Mouse (Mus musculus) midbrain, embryonic 10.5 days (tissue): Measurements from ENCODE around the gene Cldn7. TPM values are rescaled to one million over a fixed set of nuclear protein-coding genes. Genes with fewer than 3 reads are reported as not detected.

Experiments used
- DNase-seq: peaks from one replicate; pipeline ENCODE4 v3.0.0-alpha.2; 2017; ENCODE audit warnings: low spot score
- H3K27ac ChIP-seq: fragments of 300-500 bp; sonication (generic); replicated peaks from 2 replicates; pipeline ENCODE4 v1.5.1; 2016; ENCODE audit warnings: mild to moderate bottlenecking
- H3K27me3 ChIP-seq: fragments of 300-500 bp; sonication (generic); 2 replicates; pipeline ENCODE4 v1.6.1; 2016; ENCODE audit warnings: low read depth, mild to moderate bottlenecking; ENCODE audit not compliant: poor library complexity, severe bottlenecking
- H3K36me3 ChIP-seq: fragments of 300-500 bp; sonication (generic); 2 replicates; pipeline ENCODE4 v1.6.1; 2016; ENCODE audit warnings: mild to moderate bottlenecking, moderate library complexity
- H3K4me1 ChIP-seq: fragments of 300-500 bp; sonication (generic); 2 replicates; pipeline ENCODE4 v1.6.1; 2016
- H3K4me3 ChIP-seq: fragments of 300-500 bp; sonication (generic); 2 replicates; pipeline ENCODE4 v1.5.1; 2016; ENCODE audit warnings: mild to moderate bottlenecking, moderate library complexity
- H3K9me3 ChIP-seq: fragments of 300-500 bp; sonication (generic); replicated peaks from 2 replicates; pipeline ENCODE4 v1.6.1; 2016; ENCODE audit warnings: mild to moderate bottlenecking
- WGBS: fragments of 180-500 bp; shearing (Covaris S2); methylation state at CpG from one replicate; pipeline ENCODE4 v1.1.7; 2016; 5-methylcytosine and 5-hydroxymethylcytosine counted together
- microRNA counts: library from miRNA; unstranded; fragments of <30 nt; microRNA quantifications from one replicate; lab custom pipeline; 2017
- microRNA-seq: library from miRNA; unstranded; fragments of <30 nt; microRNA quantifications from one replicate; pipeline ENCODE4, GENCODE M21; 2017
- polyA plus RNA-seq: library from polyadenylated mRNA; unstranded; fragments of >200 nt; fragmentation: Nextera tagmentation; extraction: Ambion mirVana; gene quantifications from 2 replicates; pipeline ENCODE4 v1.2.1, GENCODE M21; 2016

Cldn7 gene
- polyA plus RNA-seq, 1 experiment from 2014 or later = 7.6 TPM

- Histone ChIP-seq H3K27ac (peak within 1 kb of the TSS; percentile 96), H3K27me3 (no peaks in the 10 kb centered on the region), H3K4me3 (peak within 1 kb of the TSS; percentile 77), H3K36me3 (peaks cover 26% of the 10 kb centered on the region), H3K4me1 (peaks cover 77% of the 10 kb centered on the region), H3K9me3 (no peaks in the 10 kb centered on the region)
- no peak for DNase-seq
- 65% methylated on average over 3 of the region's 3 CpGs for WGBS
Observed at GRCm38 (mm10) chr11:70016669-70017068, 52.1 kb downstream of the Cldn7 start, which contains the start of gene Dlg4. Dlg4 (plus strand) TSS chr11:70016942.

- Histone ChIP-seq H3K9me3 (no peaks in the 10 kb centered on the region), H3K27ac (peak overlapping the region; percentile 96), H3K4me3 (peak overlapping the region; percentile 77), H3K4me1 (peaks cover 82% of the 10 kb centered on the region), H3K27me3 (no peaks in the 10 kb centered on the region), H3K36me3 (peaks cover 20% of the 10 kb centered on the region)
- DNase-seq = no peak
- 34% methylated on average over 7 of the region's 7 CpGs for WGBS
Observed at GRCm38 (mm10) chr11:70017199-70017767, 52.7 kb downstream of the Cldn7 start.

MicroRNA genes within 50 kb of the gene (microRNA counts, 519-probe panel; counts per million panel counts)
- not detected for microRNA mmu-miR-324-3p (lab: Ali Mortazavi, UCI)
- microRNA mmu-miR-324-5p (lab: Ali Mortazavi, UCI) = 3,516 counts per million, percentile 14 among the panel's probes with 10 or more counts

Small RNA genes lying within 50 kb of the gene (microRNA-seq; reads per million reads assigned to microRNA genes)
- gene Gm44349 = not detected
- gene Mir324 = 3,213 reads per million, percentile 87 among the genes with 10 or more reads in this experiment

Other genes with a start within 250 kb of the Cldn7 start
- 25.6 and 32.2 TPM in 2 replicates for gene Polr2a, start 206.1 kb upstream of the Cldn7 start, polyA plus RNA-seq
- gene Slc35g3, start 202.8 kb upstream of the Cldn7 start, polyA plus RNA-seq = 0.09 TPM in 1 of 2 replicates, not detected in the other
- gene Zbtb4, start 198.9 kb upstream of the Cldn7 start, polyA plus RNA-seq = 0.64 and 0.91 TPM in 2 replicates
- 1.1 TPM in 2 replicates for gene Chrnb1, start 168.8 kb upstream of the Cldn7 start, polyA plus RNA-seq
- 1.0 and 1.4 TPM in 2 replicates for gene Fgf11, start 162.9 kb upstream of the Cldn7 start, polyA plus RNA-seq
- gene Tmem102, start 159.2 kb upstream of the Cldn7 start, polyA plus RNA-seq = 0.90 and 0.99 TPM in 2 replicates
- gene Gm39566, start 149.5 kb upstream of the Cldn7 start, polyA plus RNA-seq = not detected in 2 replicates
- not detected in 2 replicates for gene Spem2, start 146.3 kb upstream of the Cldn7 start, polyA plus RNA-seq
- 0.12 and 0.19 TPM in 2 replicates for gene Spem1, start 142.6 kb upstream of the Cldn7 start, polyA plus RNA-seq
- gene Nlgn2, start 127.0 kb upstream of the Cldn7 start, polyA plus RNA-seq = 6.1 and 8.6 TPM in 2 replicates
- 345 and 346 TPM in 2 replicates for gene Tmem256, start 126.3 kb upstream of the Cldn7 start, polyA plus RNA-seq
- gene Plscr3, start 118.4 kb upstream of the Cldn7 start, polyA plus RNA-seq = 70.4 and 81.8 TPM in 2 replicates
- 0.41 and 0.44 TPM in 2 replicates for gene Tnk1, start 106.0 kb upstream of the Cldn7 start, polyA plus RNA-seq
- not detected in 2 replicates for gene Tmem95, start 86.8 kb upstream of the Cldn7 start, polyA plus RNA-seq
- 6.4 and 7.0 TPM in 2 replicates for gene Kctd11, start 83.4 kb upstream of the Cldn7 start, polyA plus RNA-seq
- gene Acap1, start 69.2 kb upstream of the Cldn7 start, polyA plus RNA-seq = 1.0 and 1.2 TPM in 2 replicates
- 14.8 and 20.5 TPM in 2 replicates for gene 2810408A11Rik, start 63.8 kb upstream of the Cldn7 start, polyA plus RNA-seq
- gene Neurl4, start 63.7 kb upstream of the Cldn7 start, polyA plus RNA-seq = 12.8 and 14.3 TPM in 2 replicates
- gene Gps2, start 50.9 kb upstream of the Cldn7 start, polyA plus RNA-seq = 98.4 and 111 TPM in 2 replicates
- gene Eif5a, start 42.8 kb upstream of the Cldn7 start, polyA plus RNA-seq = 2,258 and 2,701 TPM in 2 replicates
- 2.4 and 2.8 TPM in 2 replicates for gene Ybx2, start 29.0 kb upstream of the Cldn7 start, polyA plus RNA-seq
- gene Slc2a4, start 16.6 kb upstream of the Cldn7 start, polyA plus RNA-seq = 12.6 and 12.8 TPM in 2 replicates
- 20.5 and 26.3 TPM in 2 replicates for gene Ctdnep1, start 16.4 kb downstream of the Cldn7 start, polyA plus RNA-seq
- 151 and 155 TPM in 2 replicates for gene Elp5, start 17.7 kb downstream of the Cldn7 start, polyA plus RNA-seq
- 409 and 454 TPM in 2 replicates for gene Gabarap, start 26.4 kb downstream of the Cldn7 start, polyA plus RNA-seq
- 95.1 and 96.3 TPM in 2 replicates for gene Phf23, start 31.0 kb downstream of the Cldn7 start, polyA plus RNA-seq
- 52.1 and 54.1 TPM in 2 replicates for gene Dvl2, start 35.8 kb downstream of the Cldn7 start, polyA plus RNA-seq
- 42.2 and 48.6 TPM in 2 replicates for gene Acadvl, start 50.6 kb downstream of the Cldn7 start, polyA plus RNA-seq
- gene Dlg4, start 52.2 kb downstream of the Cldn7 start, polyA plus RNA-seq = 16.6 and 23.8 TPM in 2 replicates
- 0.58 and 0.73 TPM in 2 replicates for gene Asgr1, start 89.3 kb downstream of the Cldn7 start, polyA plus RNA-seq
- gene Asgr2, start 127.9 kb downstream of the Cldn7 start, polyA plus RNA-seq = not detected in 2 replicates
- 0.12 TPM in 1 of 2 replicates, not detected in the other for gene Mgl2, start 165.6 kb downstream of the Cldn7 start, polyA plus RNA-seq
- 0.35 and 0.61 TPM in 2 replicates for gene Clec10a, start 191.4 kb downstream of the Cldn7 start, polyA plus RNA-seq
- gene Slc16a11, start 248.0 kb downstream of the Cldn7 start, polyA plus RNA-seq = 1.2 and 1.3 TPM in 2 replicates